Comparison of ENCODE assay signal across 14 mouse cellular contexts in the genomic region with DNA sequence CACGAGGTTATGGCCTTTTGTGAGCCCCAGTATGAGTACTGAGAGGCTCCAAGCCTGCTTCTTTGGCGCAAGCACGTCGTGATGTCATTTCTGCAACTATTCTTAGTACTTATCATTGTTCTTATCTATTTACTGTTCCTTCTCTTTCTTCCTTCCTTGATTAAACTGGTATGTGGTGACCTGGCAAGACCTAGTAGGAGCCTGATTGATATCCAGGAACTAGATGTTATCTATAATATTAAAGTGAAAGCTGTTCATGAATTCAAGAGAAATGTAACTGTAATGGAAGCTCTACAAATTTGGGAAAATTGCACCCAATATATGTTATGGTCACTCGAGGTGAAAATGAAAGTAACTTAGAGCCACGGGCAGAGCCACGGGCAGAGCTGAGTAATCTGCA.
"Had no signal": no experiment of that assay in that cellular context is flagged by ENCODE, and none has a peak within 500 bp of the region (broad histone marks: within the 10 kb centered on the region; RNA-seq: fewer than 3 reads in every experiment).

No protein-coding gene starts in this region.

- H3K36me3 ChIP-seq: limb, embryonic 12.5 days; midbrain, embryonic 15.5 days; neural tube, embryonic 13.5 days had no signal

- ATAC-seq: liver, postnatal 0 days; midbrain, embryonic 15.5 days had no signal

- H3K27ac ChIP-seq: layer of hippocampus, adult 2 months; limb, embryonic 12.5 days; liver, embryonic 13.5 days; macrophage; midbrain, embryonic 15.5 days; neural tube, embryonic 13.5 days had no signal

- H3K4me1 ChIP-seq: limb, embryonic 12.5 days; liver, embryonic 13.5 days; midbrain, embryonic 15.5 days; neural tube, embryonic 13.5 days had no signal

- H3K4me3 ChIP-seq: layer of hippocampus, adult 2 months; limb, embryonic 12.5 days; liver, embryonic 13.5 days; megakaryocyte, embryonic 14.5 days; midbrain, embryonic 15.5 days; neural tube, embryonic 13.5 days had no signal

- H3K9ac ChIP-seq: limb, embryonic 12.5 days; liver, embryonic 13.5 days; liver, postnatal 0 days; midbrain, embryonic 15.5 days; neural tube, embryonic 13.5 days had no signal

- H3K4me2 ChIP-seq: limb, embryonic 12.5 days; liver, embryonic 13.5 days; midbrain, embryonic 11.5 days; midbrain, embryonic 15.5 days; neural tube, embryonic 13.5 days had no signal

- H3K27me3 ChIP-seq: limb, embryonic 12.5 days; liver, embryonic 13.5 days; megakaryocyte, embryonic 14.5 days; midbrain, embryonic 15.5 days; neural tube, embryonic 13.5 days had no signal

- DNase-seq: kidney, postnatal 10 days; kidney, postnatal 4 days; liver; liver, embryonic 13.5 days; liver, postnatal 0 days; retina, postnatal 1 day; right cerebral cortex, postnatal 14 days had no signal

- H3K9me3 ChIP-seq: midbrain, embryonic 15.5 days; neural tube, embryonic 13.5 days had no signal
